Mouse (Mus musculus): Measurements from ENCODE around the gene Mphosph9.

The Mphosph9 gene

GRCm38 (mm10) chr5:124211669-124212068, 116.1 kb downstream of the Mphosph9 start:
- DNase-seq, result no peak

- DNase-seq, result no peak
These were observed 116.5 kb downstream of the Mphosph9 start for GRCm38 (mm10) chr5:124211234-124211633.

GRCm38 (mm10) chr5:124210281-124211016, 117.3 kb downstream of the Mphosph9 start:
- no peak for DNase-seq

- DNase-seq, result no peak
These were observed 117.9 kb downstream of the Mphosph9 start for GRCm38 (mm10) chr5:124209850-124210249.

GRCm38 (mm10) chr5:124208030-124208429, 119.7 kb downstream of the Mphosph9 start:
- no peak for DNase-seq

GRCm38 (mm10) chr5:124206481-124207038, 121.2 kb downstream of the Mphosph9 start:
- DNase-seq, result no peak

- no peak for DNase-seq
These were observed 121.9 kb downstream of the Mphosph9 start for GRCm38 (mm10) chr5:124205809-124206380.

- DNase-seq, result no peak
These were observed 122.6 kb downstream of the Mphosph9 start for GRCm38 (mm10) chr5:124205211-124205610.

- DNase-seq, result no peak
These were observed 123.5 kb downstream of the Mphosph9 start for GRCm38 (mm10) chr5:124204127-124204794.

GRCm38 (mm10) chr5:124203251-124203650, 124.5 kb downstream of the Mphosph9 start:
- no peak for DNase-seq

GRCm38 (mm10) chr5:124202071-124202470, 125.7 kb downstream of the Mphosph9 start:
- DNase-seq, result no peak

GRCm38 (mm10) chr5:124201564-124201963, 126.2 kb downstream of the Mphosph9 start:
- DNase-seq, result no peak
